Mouse (Mus musculus) MEL (cell line): ENCODE results near the gene Catsperz. TPM values are rescaled to one million over a fixed set of nuclear protein-coding genes. Genes with fewer than 3 reads are reported as not detected.
"Not testable (repeated sequence)": the region's sequence is repeated elsewhere in the genome, so short reads cannot be mapped to it uniquely, and the experiment has no call there.

ENCODE experiments used
- DNase-seq: peaks from one replicate; pipeline ENCODE4 v3.0.0; 2011; ENCODE audit warnings: low read depth, low spot score
- H3K27ac ChIP-seq: 2 replicates; pipeline ENCODE4 v1.5.1; 2012; ENCODE audit warnings: low read depth, mild to moderate bottlenecking, control low read depth, low read length, moderate library complexity; ENCODE audit not compliant: control insufficient read depth
- H3K27me3 ChIP-seq, 2 experiments: fragments of 150-350 bp in 1 of 2; sonication (generic) in 1 of 2; 2 replicates each; pipeline ENCODE4 v1.6.1; 2012; ENCODE audit warnings: low read length in 2 of 2, mild to moderate bottlenecking in 2 of 2, improper control_type of control experiment in 1 of 2, moderate library complexity in 1 of 2; ENCODE audit not compliant: insufficient read depth in 2 of 2, control insufficient read depth in 1 of 2
- H3K36me3 ChIP-seq, 2 experiments: 2 replicates each; pipeline ENCODE4 v1.6.1; 2012 to 2014; ENCODE audit warnings: low read length in 2 of 2, improper control_type of control experiment in 1 of 2, inconsistent platforms in 1 of 2, mild to moderate bottlenecking in 1 of 2; ENCODE audit not compliant: insufficient read depth in 2 of 2, control insufficient read depth in 1 of 2
- H3K4me1 ChIP-seq, 2 experiments: fragments of 150-350 bp in 1 of 2; sonication (generic) in 1 of 2; 2 replicates each; pipeline ENCODE4 v1.6.1; 2012; ENCODE audit warnings: low read length in 2 of 2, improper control_type of control experiment in 1 of 2, mild to moderate bottlenecking in 1 of 2; ENCODE audit not compliant: insufficient read depth in 2 of 2, control insufficient read depth in 1 of 2
- H3K4me3 ChIP-seq, 2 experiments: fragments of 150-350 bp in 1 of 2; sonication (generic) in 1 of 2; 2 replicates each; pipeline ENCODE4 v1.5.1; 2012; ENCODE audit warnings: low read depth in 2 of 2, low read length in 2 of 2, mild to moderate bottlenecking in 2 of 2, moderate library complexity in 2 of 2, control low read depth in 1 of 2, improper control_type of control experiment in 1 of 2; ENCODE audit not compliant: control insufficient read depth in 1 of 2, insufficient read depth in 1 of 2
- H3K79me2 ChIP-seq: 2 replicates; pipeline ENCODE4 v1.6.1; 2012; ENCODE audit warnings: mild to moderate bottlenecking, low read length, moderate library complexity; ENCODE audit not compliant: control insufficient read depth, poor library complexity, insufficient read depth
- H3K9ac ChIP-seq: 2 replicates; pipeline ENCODE4 v1.6.1; 2012; ENCODE audit warnings: low read depth, mild to moderate bottlenecking, control low read depth, low read length, moderate library complexity; ENCODE audit not compliant: control insufficient read depth, poor library complexity, severe bottlenecking
- H3K9me3 ChIP-seq: fragments of 150-350 bp; sonication (generic); replicated peaks from 2 replicates; pipeline ENCODE4 v1.6.1; 2012; ENCODE audit warnings: mild to moderate bottlenecking, low read length, improper control_type of control experiment, moderate library complexity; ENCODE audit not compliant: insufficient read depth
- BHLHE40 ChIP-seq: IDR thresholded peaks from 2 replicates; pipeline ENCODE4 v1.6.1; 2012; ENCODE audit warnings: low read depth, mild to moderate bottlenecking, inconsistent platforms, low read length, improper control_type of control experiment, borderline replicate concordance
- CHD1 ChIP-seq: IDR thresholded peaks from 2 replicates; pipeline ENCODE4 v1.6.1; 2012; ENCODE audit warnings: low read depth, mild to moderate bottlenecking, inconsistent platforms, low read length, improper control_type of control experiment
- CTCF ChIP-seq, 3 experiments: IDR thresholded peaks in 2 of 3; conservative IDR thresholded peaks in 1 of 3; 2 replicates each; pipeline ENCODE4 v1.5.1; 2011 to 2012; ENCODE audit warnings: low read length in 3 of 3, low read depth in 2 of 3, mild to moderate bottlenecking in 2 of 3, improper control_type of control experiment in 1 of 3, inconsistent platforms in 1 of 3, mixed read lengths in 1 of 3, moderate library complexity in 1 of 3; ENCODE audit not compliant: control insufficient read depth in 1 of 3, insufficient read depth in 1 of 3, poor library complexity in 1 of 3, severe bottlenecking in 1 of 3
- ELF1 ChIP-seq: IDR thresholded peaks from 2 replicates; pipeline ENCODE4 v1.6.1; 2014; ENCODE audit warnings: low read depth, mild to moderate bottlenecking, inconsistent platforms, low read length, improper control_type of control experiment, moderate library complexity
- EP300 ChIP-seq, 2 experiments: IDR thresholded peaks; 2 replicates each; pipeline ENCODE4 v1.6.1; 2011; ENCODE audit warnings: improper control_type of control experiment in 2 of 2, low read length in 2 of 2, low read depth in 1 of 2, mild to moderate bottlenecking in 1 of 2
- ETS1 ChIP-seq: IDR thresholded peaks from 2 replicates; pipeline ENCODE4 v1.6.1; 2012; ENCODE audit warnings: low read depth, mild to moderate bottlenecking, inconsistent platforms, low read length, improper control_type of control experiment, moderate library complexity
- GATA1 ChIP-seq: IDR thresholded peaks from 2 replicates; pipeline ENCODE4 v1.6.1; 2011; ENCODE audit warnings: low read depth, low read length, improper control_type of control experiment
- JUND ChIP-seq: IDR thresholded peaks from 2 replicates; pipeline ENCODE4 v1.6.1; 2011; ENCODE audit warnings: low read depth, mild to moderate bottlenecking, improper control_type of control experiment, low read length
- MAFK ChIP-seq: IDR thresholded peaks from 2 replicates; pipeline ENCODE4 v1.6.1; 2011; ENCODE audit warnings: low read depth, mild to moderate bottlenecking, low read length, improper control_type of control experiment, borderline replicate concordance
- MAZ ChIP-seq: IDR thresholded peaks from 2 replicates; pipeline ENCODE4 v1.6.1; 2012; ENCODE audit warnings: low read depth, mild to moderate bottlenecking, inconsistent platforms, low read length, improper control_type of control experiment
- MXI1 ChIP-seq: IDR thresholded peaks from 2 replicates; pipeline ENCODE4 v1.6.1; 2011; ENCODE audit warnings: mild to moderate bottlenecking, low read depth, low read length, improper control_type of control experiment
- MYC ChIP-seq: IDR thresholded peaks from 2 replicates; pipeline ENCODE4 v1.6.1; 2011; ENCODE audit warnings: low read depth, mild to moderate bottlenecking, low read length, improper control_type of control experiment, moderate library complexity
- NELFE ChIP-seq: IDR thresholded peaks from 2 replicates; pipeline ENCODE4 v1.6.1; 2011; ENCODE audit warnings: low read depth, low read length, improper control_type of control experiment
- NRF1 ChIP-seq: IDR thresholded peaks from 2 replicates; pipeline ENCODE4 v1.6.1; 2014; ENCODE audit warnings: low read depth, mild to moderate bottlenecking, inconsistent platforms, low read length, improper control_type of control experiment, moderate library complexity; ENCODE audit not compliant: poor library complexity, insufficient read depth, severe bottlenecking
- POLR2A ChIP-seq, 2 experiments: IDR thresholded peaks; 2 replicates each; pipeline ENCODE4 v1.6.1; 2011 to 2012; ENCODE audit warnings: low read length in 2 of 2, mild to moderate bottlenecking in 2 of 2, control low read depth in 1 of 2, improper control_type of control experiment in 1 of 2, low read depth in 1 of 2, moderate library complexity in 1 of 2; ENCODE audit not compliant: control insufficient read depth in 1 of 2, insufficient read depth in 1 of 2, poor library complexity in 1 of 2
- POLR2AphosphoS2 ChIP-seq: IDR thresholded peaks from 2 replicates; pipeline ENCODE4 v1.6.1; 2011; ENCODE audit warnings: low read length, improper control_type of control experiment
- POLR2AphosphoS5 ChIP-seq: IDR thresholded peaks from 2 replicates; pipeline ENCODE4 v1.6.1; 2012; ENCODE audit warnings: low read depth, borderline replicate concordance, mild to moderate bottlenecking, inconsistent platforms, low read length, moderate library complexity, mixed read lengths
- RAD21 ChIP-seq: IDR thresholded peaks from 2 replicates; pipeline ENCODE4 v1.6.1; 2011; ENCODE audit warnings: mild to moderate bottlenecking, low read depth, low read length, improper control_type of control experiment
- RCOR1 ChIP-seq: IDR thresholded peaks from 2 replicates; pipeline ENCODE4 v1.6.1; 2012; ENCODE audit warnings: low read depth, mild to moderate bottlenecking, inconsistent platforms, low read length, improper control_type of control experiment
- SIN3A ChIP-seq: IDR thresholded peaks from 2 replicates; pipeline ENCODE4 v1.6.1; 2012; ENCODE audit warnings: low read length, improper control_type of control experiment, inconsistent platforms
- SMC3 ChIP-seq: IDR thresholded peaks from 2 replicates; pipeline ENCODE4 v1.6.1; 2011; ENCODE audit warnings: low read depth, low read length, improper control_type of control experiment
- TAL1 ChIP-seq: IDR thresholded peaks from 2 replicates; pipeline ENCODE4 v1.6.1; 2012; ENCODE audit warnings: mild to moderate bottlenecking, inconsistent platforms, low read length, moderate library complexity, mixed read lengths
- TBP ChIP-seq: IDR thresholded peaks from 2 replicates; pipeline ENCODE4 v1.8.0; 2011; ENCODE audit warnings: low read depth, low read length, improper control_type of control experiment
- TCF12 ChIP-seq: IDR thresholded peaks from 2 replicates; pipeline ENCODE4 v1.6.1; 2014; ENCODE audit warnings: low read depth, mild to moderate bottlenecking, inconsistent platforms, low read length, improper control_type of control experiment, moderate library complexity
- UBTF ChIP-seq: IDR thresholded peaks from 2 replicates; pipeline ENCODE4 v1.6.1; 2012; ENCODE audit warnings: low read depth, mild to moderate bottlenecking, inconsistent platforms, low read length, improper control_type of control experiment, moderate library complexity, borderline replicate concordance; ENCODE audit not compliant: insufficient read depth
- USF1 ChIP-seq: IDR thresholded peaks from 2 replicates; pipeline ENCODE4 v1.6.1; 2014; ENCODE audit warnings: low read depth, mild to moderate bottlenecking, inconsistent platforms, low read length, improper control_type of control experiment, moderate library complexity
- ZKSCAN1 ChIP-seq: IDR thresholded peaks from 2 replicates; pipeline ENCODE4 v1.6.1; 2012; ENCODE audit warnings: low read depth, mild to moderate bottlenecking, inconsistent platforms, low read length, improper control_type of control experiment, moderate library complexity
- ZMIZ1 ChIP-seq: IDR thresholded peaks from 2 replicates; pipeline ENCODE4 v1.6.1; 2012; ENCODE audit warnings: low read depth, mild to moderate bottlenecking, inconsistent platforms, low read length, improper control_type of control experiment, moderate library complexity
- ZNF384 ChIP-seq: IDR thresholded peaks from 2 replicates; pipeline ENCODE4 v1.6.1; 2012; ENCODE audit warnings: low read depth, mild to moderate bottlenecking, inconsistent platforms, low read length, improper control_type of control experiment
- polyA plus RNA-seq, 2 experiments: library from polyadenylated mRNA; stranded (reverse) in 1 of 2; unstranded in 1 of 2; fragments of >175 nt in 1 of 2; fragments of >200 nt in 1 of 2; gene quantifications; 2 replicates each; pipeline versions ENCODE4 v1.2.1 to v1.2.4; 2012; ENCODE audit warnings: low replicate concordance in 2 of 2, low read depth in 1 of 2; ENCODE audit not compliant: insufficient read length in 2 of 2, insufficient read depth in 1 of 2, missing spikeins in 1 of 2
- total RNA-seq: library from RNA; depleted of rRNA; stranded (reverse); fragments of 300-350 nt; gene quantifications from 2 replicates; pipeline ENCODE4 v1.2.3, GENCODE M21; 2012

Gene Catsperz
- total and polyA plus RNA-seq, 3 experiments = 0.65 to 2.4 TPM; not detected in 1

- H3K9me3 ChIP-seq, H3K4me1 ChIP-seq, H3K36me3 ChIP-seq, H3K27me3 ChIP-seq: not testable (repeated sequence)
- peaks cover 30% of the 10 kb centered on the region for H3K79me2 ChIP-seq
- 0 out of 2 replicates have a peak, but pooled peaks have one; percentile 18 for TF ChIP-seq POLR2AphosphoS2
- peak; percentile 29; the same call in 1 of the 2 replicates for TF ChIP-seq ZMIZ1
- peak; percentile 55; the same call in 1 of the 2 replicates for TF ChIP-seq USF1
- H3K4me3 ChIP-seq = peak overlapping the region; percentile 65 to 88
- H3K27ac ChIP-seq = peak overlapping the region; percentile 99
- peak; percentile 79 for DNase-seq
- H3K9ac ChIP-seq = peak overlapping the region; percentile 92
Measured at GRCm38 (mm10) chr19:6910306-6910705, 14.9 kb downstream of the Catsperz start.

- H3K4me3 ChIP-seq = peak within 1 kb of the TSS; percentile 65 to 88
- H3K4me1 ChIP-seq = peaks cover 0 to 8% of the 10 kb centered on the region in 2 experiments; a peak in 2 of 4 replicates
- no peaks in the 10 kb centered on the region for H3K27me3 ChIP-seq
- peaks cover 30% of the 10 kb centered on the region for H3K79me2 ChIP-seq
- DNase-seq = peak; percentile 98
- peaks cover 3 to 10% of the 10 kb centered on the region in 2 experiments for H3K36me3 ChIP-seq
- no peaks in the 10 kb centered on the region for H3K9me3 ChIP-seq
- H3K27ac ChIP-seq = peak within 1 kb of the TSS; percentile 99
- peak within 1 kb of the TSS; percentile 92 for H3K9ac ChIP-seq
- TF ChIP-seq TAL1 = no peak
- peak; percentile 90 to 94 for TF ChIP-seq POLR2A (IDR thresholded peaks at IDR 0.05; ENCODE audit: control insufficient read depth in 1 of 2, insufficient read depth in 1 of 2, low read depth in 1 of 2, low read length in 2 of 2, poor library complexity in 1 of 2)
- no peak for TF ChIP-seq MAFK
- TF ChIP-seq MAZ = peak; percentile 33; the same call in 1 of the 2 replicates
- TF ChIP-seq ELF1 = peak; percentile 90
- TF ChIP-seq POLR2AphosphoS5 = peak; percentile 68; the same call in 1 of the 2 replicates
- peak; percentile 65 for TF ChIP-seq USF1
- TF ChIP-seq NRF1 = no peak
- no peak for TF ChIP-seq CTCF (IDR thresholded peaks at IDR 0.05 in 2 of 3, conservative IDR thresholded peaks at IDR 0.05 in 1 of 3; ENCODE audit: control insufficient read depth in 1 of 3, insufficient read depth in 1 of 3, low read depth in 2 of 3, low read length in 3 of 3, poor library complexity in 1 of 3, severe bottlenecking in 1 of 3)
- no peak for TF ChIP-seq CHD1
- no peak for TF ChIP-seq GATA1
- TF ChIP-seq ZMIZ1 = peak; percentile 16
- no peak for TF ChIP-seq ZNF384
- no peak for TF ChIP-seq RAD21
- peak; percentile 63; the same call in 1 of the 2 replicates for TF ChIP-seq BHLHE40
- TF ChIP-seq MYC = peak; percentile 94
- 0 out of 2 replicates have a peak, but pooled peaks have one; percentile 13 for TF ChIP-seq SMC3
- peak; percentile 52 for TF ChIP-seq ETS1
- TF ChIP-seq EP300 (IDR thresholded peaks at IDR 0.05; ENCODE audit: low read depth in 1 of 2, low read length in 2 of 2) = peak in 1 of 2 experiments; percentile 67; a peak in 2 of 4 replicates
- no peak for TF ChIP-seq JUND
- no peak for TF ChIP-seq ZKSCAN1
- peak; percentile 83 for TF ChIP-seq NELFE
- peak; percentile 95 for TF ChIP-seq MXI1
- peak; percentile 70 for TF ChIP-seq TBP
- peak; percentile 46; the same call in 1 of the 2 replicates for TF ChIP-seq RCOR1
- peak; percentile 89 for TF ChIP-seq SIN3A
- peak; percentile 62 for TF ChIP-seq TCF12
- TF ChIP-seq UBTF = no peak
Measured at GRCm38 (mm10) chr19:6909507-6910289, 15.5 kb downstream of the Catsperz start, which contains the start of the genes Trmt112 and Prdx5. TSS of gene Trmt112 (plus strand) at chr19:6909698. TSS of gene Prdx5 (minus strand) at chr19:6910106.
